Mouse (Mus musculus) spleen, adult 12 weeks (tissue): Measurements from ENCODE around the gene Cpsf4l.

Experiments used
- DNase-seq: peaks from one replicate; pipeline ENCODE4 v3.0.0; 2022; ENCODE audit warnings: low spot score

Gene Cpsf4l

DNA sequence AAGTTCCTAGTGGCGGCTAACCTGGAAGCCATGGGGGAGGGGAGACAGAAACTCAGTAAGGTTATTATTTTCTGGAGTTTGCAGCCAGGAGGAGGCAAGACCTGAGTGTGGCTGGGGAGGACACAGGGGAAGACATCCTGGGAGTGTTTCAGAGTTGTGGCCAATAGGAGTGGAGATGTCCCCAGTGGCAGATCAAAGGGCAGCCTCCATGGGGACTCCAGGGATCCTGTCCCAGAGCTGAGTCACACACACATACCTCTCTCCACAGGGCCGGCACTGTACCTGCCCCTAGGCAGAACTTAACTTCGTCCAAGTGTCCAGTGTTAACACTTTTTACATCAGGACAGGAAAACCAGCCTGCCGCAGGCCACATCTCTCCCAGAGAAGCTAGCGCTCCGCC lies 25.3 kb upstream of the Cpsf4l start:
- DNase-seq, result no peak

DNA sequence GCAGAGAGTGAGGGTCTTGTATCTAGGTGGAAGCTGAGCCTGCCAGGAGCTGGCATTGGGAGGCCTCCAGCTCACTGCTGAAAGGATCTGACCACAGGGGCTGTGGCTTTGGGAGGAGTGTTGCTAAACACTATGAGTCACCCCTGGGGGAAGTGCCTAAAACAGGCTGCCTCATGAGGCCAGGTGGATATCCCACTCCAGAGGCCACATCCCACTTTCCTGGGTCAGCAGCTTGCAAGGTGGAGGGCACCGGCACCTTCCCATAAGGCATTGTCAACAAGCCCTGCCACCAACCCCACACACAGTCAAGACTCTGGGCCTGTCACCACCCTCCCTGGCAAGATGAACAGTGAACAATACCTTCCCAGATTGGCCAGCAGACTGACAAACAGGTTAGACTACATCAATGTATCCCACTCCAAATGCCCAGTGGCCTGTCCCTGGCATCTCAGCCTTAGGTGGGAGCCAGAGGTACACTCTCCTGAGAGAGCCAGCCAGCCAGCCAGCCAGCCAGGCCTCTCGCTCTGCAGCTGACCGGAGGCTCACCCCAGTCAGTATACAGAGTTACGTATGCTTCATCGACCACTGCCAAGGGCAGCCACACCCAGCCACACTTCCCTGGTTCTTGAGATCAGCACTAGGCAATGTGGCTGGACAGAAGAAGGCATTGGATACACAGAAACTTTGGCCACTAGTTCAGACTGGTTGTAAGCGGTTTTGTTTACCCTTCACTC lies 24.0 kb upstream of the Cpsf4l start:
- DNase-seq, result no peak

DNA sequence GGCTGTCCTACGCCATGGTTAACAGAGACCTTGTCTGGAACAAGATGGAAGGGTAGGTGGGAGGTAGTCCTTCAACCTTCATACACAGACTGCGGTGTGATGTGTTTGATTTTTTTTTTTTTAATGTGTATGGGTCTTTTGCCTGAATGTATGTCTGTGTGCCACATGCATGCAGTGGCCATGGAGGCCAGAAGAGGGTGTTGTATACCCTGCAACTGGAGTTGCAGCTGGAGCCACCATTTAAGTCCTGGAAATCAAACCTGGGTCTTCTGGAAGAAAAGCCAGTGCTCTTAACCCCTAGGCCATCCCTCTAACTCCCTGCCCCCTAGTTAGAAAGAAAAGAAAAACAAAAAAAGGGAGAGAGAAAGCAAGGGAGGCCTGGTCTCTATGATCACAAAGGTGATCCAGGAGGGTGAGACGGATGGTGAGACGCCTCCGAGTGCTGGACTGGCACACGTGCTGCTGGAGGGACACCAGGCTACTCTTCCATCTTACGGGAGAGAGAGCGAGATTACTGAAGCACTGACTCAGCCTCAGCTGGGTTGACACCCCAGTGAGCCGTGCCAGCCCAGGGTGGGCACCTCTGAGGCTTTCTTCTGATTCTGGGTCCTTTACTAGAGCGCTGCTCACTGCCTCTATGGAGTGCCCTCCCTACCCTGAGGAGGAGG lies 22.3 kb upstream of the Cpsf4l start:
- DNase-seq, result no peak

DNA sequence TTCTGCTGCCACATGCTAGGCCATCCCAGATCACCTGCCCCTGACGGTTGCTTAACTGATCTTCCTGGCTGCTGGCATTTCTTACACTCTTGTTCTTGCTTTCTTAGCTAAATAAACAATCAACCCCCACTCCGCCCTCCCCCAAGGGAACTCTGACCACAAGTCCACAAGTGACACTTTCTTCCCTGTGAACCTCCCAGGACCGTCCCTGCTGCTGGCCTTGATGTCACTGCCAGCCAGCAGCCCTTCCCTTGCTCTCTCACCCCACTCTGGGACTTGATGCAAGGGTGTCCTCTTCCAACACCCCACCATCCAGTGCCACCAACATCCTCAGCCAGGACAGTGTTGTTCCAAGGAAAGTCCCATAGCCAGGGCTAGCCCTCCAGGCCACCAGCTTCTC lies 21.1 kb upstream of the Cpsf4l start:
- no peak for DNase-seq

DNA sequence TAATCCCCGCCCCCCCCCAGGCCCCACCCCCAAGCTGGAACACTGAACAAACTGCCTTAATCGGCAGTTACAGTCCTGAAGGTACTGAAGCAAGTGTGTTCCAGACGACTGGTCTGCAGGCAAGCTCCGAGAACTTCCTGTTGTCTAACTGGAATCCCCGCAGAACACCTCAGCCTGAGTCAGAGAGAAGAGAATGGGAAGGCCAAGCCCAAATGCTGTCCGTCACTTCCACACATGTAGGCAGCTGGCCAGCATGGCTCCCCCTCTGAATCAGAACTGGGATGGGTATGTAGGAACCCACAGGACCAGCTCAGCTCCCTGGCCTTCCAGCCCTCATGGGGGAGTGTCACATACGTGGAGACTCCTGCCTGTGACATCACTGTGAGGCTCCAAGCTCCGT lies 20.1 kb upstream of the Cpsf4l start:
- no peak for DNase-seq

DNA sequence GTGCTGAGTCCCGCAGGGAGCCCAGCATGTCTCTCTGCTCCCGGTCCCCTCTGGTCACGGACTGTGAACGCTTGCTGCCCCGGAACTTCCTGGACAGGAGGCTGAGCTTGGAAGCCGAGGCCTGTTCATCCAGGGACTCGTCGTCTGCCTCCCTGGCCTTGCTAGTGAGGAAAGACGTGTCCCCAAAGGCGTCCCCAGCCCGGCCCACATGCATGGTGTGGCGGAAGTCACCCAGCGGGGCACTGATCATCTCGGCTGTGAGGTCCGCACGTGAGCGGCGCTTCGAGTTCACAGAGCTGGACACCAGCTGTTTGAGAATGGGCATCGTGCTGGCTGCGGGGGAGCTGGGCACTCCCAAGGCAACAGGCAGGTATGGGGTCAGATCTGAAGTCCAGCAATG lies 19.4 kb upstream of the Cpsf4l start:
- no peak for DNase-seq

DNA sequence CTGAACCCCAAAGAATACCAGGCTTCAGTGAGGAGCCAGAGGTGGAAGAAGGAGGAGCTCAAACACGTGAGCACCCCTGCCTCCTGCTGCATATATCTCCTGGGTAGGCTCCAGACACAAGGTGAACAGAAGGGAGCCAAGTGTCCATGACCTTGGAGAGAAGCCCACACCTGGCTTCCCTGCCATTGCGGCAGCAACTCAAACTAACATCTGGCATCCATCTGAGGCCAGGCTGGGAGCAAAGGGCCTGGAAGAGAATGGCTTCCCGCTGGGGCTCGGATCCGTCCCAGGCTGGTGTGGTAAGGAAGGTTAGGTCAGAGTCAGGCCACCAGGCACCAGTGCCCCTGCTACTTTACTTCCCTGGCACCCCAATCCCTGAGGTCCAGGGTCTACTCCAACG lies 18.2 kb upstream of the Cpsf4l start:
- no peak for DNase-seq

DNA sequence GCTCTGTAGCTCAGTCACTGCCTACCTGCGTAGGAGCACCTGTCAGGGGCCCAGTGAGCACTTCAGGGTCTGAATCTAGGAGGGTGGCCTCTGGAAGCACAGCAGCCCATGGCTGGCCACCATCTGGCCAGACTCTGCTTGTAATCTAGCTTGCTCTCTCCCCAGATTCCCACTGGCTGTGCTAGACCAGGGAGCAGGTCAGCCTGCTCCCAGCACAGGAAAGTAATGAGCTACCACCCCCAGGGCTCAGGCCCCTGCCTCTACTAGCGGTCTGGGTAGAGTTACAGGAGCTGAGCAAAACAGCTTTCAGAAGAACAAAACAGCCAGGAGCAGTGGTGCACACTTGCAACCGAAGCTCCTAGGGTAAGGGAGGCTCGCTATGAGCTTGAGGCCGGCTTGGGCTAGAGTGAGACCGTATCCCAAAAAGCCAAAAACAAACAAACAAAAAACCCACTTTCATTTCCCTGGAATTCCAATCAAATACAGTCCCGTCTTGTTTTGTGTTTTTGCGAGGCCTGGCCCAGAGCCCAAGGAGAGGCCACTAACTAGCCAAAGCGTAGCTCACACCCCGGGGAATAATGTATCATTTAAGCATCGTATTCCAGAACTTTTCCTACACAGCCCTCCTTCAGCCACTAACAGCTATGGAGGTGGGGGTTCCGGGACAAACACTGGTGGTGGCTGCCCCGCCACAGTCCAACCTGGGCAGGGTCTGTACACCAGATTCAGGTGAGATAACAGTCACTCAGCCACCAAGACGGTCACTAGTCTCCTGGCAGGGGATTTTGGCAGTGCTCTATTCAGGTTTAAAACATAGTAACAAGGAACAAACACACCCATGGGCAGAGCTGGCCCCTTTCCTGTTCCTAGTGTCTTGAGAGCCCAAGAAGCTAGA lies 17.4 kb upstream of the Cpsf4l start:
- no peak for DNase-seq

DNA sequence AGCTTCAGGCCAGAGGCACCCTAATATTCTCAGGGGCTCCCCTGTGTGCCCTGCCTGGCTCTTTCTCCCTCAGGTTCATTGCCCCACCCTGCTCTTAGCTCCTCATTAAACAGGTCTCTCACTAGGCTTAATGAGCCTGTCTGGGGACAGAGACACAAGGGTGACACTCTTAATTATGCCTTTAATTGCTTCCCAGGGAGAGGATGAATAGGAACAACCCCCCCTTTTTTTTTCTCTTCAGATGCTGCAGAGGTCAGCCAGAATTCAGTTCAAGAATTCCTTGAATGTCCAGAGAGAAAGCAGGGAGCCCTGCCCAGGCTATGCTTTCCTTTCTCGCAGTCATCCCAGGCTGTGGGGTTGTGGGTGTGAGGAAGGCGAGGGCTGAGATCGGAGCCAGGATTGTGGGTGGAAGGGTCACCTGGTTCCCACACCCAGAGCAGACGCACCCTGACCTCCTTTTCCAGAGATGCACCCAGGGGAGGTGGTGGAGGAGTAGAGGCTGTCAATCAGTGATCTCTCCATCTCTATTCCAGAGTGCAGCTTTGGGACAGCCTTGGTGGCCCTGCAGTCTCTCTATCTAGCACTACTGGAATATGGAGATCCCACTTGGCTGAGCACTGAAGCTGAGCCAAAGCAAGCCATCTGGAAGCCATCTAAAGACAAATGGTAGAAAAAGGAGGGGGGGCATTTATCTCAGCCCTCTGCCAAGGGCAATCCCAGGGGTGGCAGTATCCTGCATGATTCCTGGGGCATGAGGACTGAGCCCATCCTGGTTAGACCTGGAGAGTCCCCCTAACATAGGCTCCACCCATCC lies 15.6 kb upstream of the Cpsf4l start:
- no peak for DNase-seq

DNA sequence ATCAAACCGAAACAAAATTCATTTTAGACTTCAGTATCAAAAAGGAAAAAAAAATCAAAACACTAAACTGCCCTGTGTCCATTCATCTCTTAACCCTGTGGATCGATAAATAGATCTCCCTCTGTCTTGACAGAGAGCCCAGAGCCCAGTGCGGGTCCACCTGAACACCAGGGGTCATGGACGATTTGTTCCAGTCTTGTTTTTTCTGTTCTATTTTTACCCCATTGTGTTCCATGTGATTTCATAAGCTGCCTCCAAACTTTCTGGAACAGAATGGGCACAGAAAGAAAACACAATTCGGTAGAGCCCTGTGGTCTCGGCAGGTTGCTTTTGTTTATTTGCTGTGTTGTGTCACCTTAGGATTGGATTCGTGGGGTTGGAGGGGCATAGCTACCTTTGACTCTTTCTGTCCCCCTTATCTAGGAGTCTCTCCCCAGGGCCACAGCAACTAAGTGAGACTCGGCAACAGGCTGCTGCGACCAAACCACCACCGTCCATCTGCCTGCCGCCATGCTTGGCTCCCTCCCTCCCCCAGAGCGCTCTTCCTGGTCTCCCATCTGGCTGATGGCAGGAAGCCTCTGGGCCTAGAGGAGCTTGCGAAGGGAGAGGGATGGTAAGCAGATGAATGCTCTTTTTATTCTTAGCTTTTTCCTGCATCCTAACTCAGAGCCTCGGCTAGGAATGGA lies 12.7 kb upstream of the Cpsf4l start:
- no peak for DNase-seq

DNA sequence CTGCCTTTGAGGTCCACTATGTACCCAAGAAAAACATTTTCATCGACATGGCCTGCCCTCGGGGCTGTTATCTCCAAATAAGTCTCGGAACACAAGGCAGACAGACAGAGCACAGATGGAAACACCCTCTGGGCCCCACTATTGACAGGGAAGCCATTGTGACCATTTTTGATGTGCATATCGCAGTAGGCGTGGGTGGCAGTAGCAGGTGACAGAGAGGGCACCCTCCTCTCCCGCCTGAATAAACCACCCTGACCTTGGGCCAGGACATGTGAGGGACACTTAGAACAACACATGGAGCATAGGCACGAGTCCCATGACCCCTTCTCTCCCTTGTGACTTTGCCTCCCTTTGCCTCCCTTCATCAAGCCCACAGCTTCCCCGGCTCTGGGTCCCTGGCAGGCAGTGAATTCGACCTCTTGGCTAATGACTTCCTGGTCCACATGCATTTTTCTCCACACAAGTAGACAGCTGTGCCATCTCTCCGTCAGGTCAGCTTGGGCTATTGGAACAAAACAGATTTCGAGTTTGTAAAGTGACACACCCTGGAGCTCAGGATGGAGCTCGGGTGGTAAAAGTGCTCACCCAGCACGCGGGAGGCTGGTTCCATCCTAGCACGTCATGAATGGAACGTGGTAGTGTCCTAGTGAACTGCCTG lies 8.1 kb upstream of the Cpsf4l start:
- no peak for DNase-seq

DNA sequence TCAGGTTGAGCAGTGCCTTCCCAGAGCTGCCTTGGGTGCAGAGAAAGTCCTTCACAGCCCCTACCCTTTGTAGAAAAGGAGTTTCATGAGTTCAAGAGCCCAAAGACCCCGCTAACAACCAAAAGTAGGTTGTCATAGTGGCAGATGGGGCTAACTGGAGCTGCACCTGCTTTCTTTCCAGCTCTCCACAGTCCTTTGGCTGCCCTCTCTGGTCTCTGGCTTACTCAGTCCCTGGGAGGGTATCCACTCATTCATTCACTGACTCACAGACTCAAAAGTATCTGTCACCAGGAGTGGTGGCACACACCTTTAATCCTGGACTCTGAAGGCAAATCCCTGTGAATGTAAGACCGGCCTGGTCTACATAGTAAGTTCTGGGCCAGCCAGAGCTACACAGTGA lies 6.3 kb upstream of the Cpsf4l start:
- no peak for DNase-seq

DNA sequence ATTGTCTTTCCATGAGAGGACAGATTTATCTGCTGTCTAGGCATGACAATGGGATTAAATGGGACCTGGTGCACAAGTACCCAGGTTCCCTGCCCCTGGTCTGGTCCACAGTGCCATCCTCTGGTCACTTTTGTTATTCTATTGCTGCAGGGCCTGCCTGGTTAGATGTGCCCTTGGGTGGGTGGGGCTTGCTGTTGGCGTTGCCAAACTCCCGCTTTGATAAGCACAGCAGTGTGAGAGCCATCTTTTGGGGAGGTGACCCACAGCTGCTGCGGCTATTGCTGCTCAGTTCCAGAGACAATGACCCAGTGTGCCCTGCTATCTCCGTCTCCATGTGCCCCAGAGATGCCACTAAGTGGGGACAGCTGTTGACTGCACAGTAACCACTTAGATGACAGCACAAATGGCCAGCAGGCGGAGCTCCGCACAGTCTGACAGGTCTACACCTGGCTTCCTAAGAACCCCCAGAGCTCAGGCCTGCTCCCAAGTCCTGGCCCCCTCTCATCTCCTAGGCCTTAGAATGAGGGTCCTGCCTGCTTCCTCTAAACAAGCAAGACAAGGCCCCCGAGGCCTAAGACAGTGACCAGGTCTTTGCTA lies 5.4 kb upstream of the Cpsf4l start:
- peak; percentile 22 for DNase-seq

DNA sequence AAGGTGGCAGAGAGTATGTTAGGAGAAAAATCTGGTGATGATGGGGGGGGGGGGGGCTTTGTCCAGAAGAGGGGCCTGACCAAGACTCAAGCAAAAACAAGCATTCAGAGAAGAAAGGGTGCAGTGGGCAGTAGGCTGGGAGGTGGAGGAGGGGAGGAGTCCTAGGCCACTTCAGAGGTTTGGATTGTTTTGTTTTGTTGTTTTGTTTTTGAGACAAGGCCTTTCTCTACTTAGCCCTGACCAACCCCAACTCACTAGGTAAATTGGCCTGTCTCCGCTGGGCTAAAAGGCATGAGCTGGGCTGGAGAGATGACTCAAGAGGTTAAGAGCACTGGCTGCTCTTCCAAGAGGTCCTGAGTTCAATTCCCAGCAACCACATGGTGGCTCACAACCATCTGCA lies 1.2 kb upstream of the Cpsf4l start:
- DNase-seq, result no peak

DNA sequence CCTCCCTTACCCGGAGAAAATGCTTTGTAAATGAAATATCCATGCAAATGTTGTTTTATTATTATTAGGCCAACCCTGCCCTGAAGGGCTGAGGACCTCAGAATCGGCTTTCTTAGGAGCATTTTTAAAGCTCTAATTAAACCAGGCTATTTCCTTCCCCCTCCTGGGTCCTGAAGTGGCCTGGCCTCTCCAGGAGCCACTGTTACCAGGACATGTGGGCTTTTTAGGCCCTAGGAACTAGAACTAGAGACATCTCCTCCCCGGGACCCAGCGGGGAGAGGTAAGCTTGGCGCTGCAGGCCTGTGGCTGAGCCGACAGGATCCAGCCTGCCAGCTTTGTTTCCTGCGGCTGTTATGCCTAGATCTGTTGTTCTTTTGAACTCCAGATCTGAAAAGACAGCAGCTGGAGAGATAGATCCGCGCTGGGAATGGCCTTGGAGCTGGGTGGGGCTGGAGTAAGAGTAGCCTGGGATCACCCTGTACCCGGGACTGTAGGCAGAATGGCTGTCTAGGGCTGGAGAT lies 500 bp upstream of the Cpsf4l start:
- no peak for DNase-seq

DNA sequence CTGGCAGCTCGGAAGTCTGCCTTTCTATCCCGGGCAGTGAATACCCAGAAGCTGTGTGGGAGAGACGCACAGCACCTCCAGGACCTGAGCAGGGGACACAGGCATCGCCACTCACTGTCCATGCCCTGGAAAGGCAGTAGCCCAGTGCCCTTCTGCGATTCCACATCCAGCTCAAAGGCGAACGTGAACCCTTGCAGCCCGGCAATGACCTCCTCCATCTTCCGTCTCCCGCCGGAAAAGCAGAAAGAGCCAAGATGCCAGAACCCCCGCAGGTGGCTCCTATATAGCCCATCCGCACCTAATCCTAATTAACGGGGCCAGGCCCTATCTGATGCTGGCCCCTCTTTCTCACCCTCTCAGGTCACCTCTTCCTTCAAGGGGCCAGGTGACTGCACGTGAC lies 545 bp downstream of the Cpsf4l start:
- no peak for DNase-seq

DNA sequence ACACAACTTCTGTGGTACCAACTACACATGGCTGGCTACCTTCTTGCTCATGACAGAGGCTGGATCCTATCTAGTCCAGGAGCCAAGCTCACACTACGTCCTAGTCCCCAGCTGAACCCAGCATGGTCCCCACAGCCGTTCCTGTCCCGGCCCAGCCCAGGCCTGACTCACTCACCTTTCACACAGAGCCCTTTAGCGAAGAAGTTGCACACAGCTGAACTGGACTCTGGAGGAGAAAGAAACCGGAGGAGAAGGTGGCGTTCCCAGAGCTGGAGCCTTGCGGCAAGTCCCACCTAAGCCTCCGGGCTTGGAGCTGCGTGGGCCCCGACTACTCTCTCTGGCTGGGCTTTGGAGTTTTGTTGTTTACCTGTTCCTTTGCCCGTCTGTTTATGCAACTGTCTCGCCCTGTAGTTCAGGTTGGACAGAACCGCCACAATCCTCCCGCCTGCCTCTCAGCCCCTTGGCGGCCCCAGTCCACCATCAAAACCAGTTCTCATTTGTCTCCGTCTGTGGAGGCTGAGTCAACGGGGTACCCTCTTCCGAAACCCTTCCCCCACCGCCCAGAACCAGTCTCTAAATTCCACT lies 1.1 kb downstream of the Cpsf4l start:
- DNase-seq, result no peak

DNA sequence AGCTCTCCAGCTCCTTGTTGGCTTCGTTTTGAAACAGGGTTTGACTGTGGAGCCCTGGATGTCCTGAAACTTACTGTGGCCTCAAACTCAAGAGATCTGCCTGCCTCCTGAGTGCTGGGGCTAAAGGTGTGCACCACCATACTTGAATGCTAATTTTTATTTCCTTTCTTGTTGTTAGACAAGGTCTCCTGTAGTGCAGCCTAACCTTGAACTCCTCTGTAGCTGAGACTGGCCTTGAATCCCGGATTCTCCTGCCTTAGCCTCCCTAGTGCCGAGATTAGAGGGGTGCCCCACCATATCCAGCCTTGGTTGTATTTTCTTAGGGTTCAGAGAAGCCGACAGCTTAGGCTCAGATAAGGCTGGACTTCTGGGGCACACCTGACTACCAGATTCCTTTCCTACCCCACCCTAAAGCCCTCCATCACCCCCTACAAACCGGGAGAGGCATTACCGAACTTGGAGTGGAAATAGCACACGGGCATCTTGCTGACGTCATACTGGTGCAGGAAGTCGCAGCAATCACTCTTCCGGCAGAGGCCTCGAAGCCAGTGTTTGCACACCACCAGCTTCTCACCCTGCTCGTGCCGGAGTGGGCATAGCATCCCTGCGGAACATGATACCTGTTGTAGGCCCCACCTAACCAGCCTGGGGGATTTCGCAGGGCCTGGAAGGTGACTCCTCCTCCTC lies 3.7 kb downstream of the Cpsf4l start:
- no peak for DNase-seq

DNA sequence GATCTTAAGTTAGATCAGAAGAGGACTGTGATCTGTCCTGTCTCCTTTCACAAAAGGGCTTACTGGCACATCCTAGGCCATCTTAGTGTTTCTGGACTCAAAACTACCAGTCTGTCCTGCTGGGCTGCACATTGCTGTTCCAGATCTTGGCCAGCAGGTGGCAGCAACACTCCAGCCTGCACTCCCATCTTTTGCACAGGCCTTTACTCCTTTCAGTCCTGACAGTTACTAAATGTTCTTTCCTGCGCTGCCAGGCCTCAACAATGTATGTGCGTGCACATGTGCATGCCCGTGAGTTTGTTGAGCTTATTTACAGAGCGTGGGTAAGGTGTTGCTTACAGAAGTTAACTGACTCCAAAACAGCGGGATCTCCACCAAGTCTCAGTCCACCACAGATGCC lies 6.1 kb downstream of the Cpsf4l start:
- peak; percentile 59 for DNase-seq
